17 mouse cellular contexts compared by ENCODE assay signal in genomic region chr2:30380564-30381376, GRCm38 (mm10). TPM values are rescaled to one million over a fixed set of nuclear protein-coding genes. Genes with fewer than 3 reads are reported as not detected.
DNase-seq lines count a peak whose midpoint lies in the region; ATAC-seq and TF ChIP-seq lines count a peak whose summit lies in the region.
"Had no signal": no experiment of that assay in that cellular context is flagged by ENCODE, and none has a peak within 500 bp of the region (broad histone marks: within the 10 kb centered on the region; RNA-seq: fewer than 3 reads in every experiment).

No protein-coding gene starts in this region.

- ATAC-seq in frontal cortex, adult (ENCODE audit: low TSS enrichment) = peak; percentile 41
- 0 out of 2 replicates have a peak, but pooled peaks have one; percentile 8 for ATAC-seq in lung, postnatal 0 days
- ATAC-seq in liver, embryonic 11.5 days (replicated peaks; ENCODE audit: low FRiP score) = peak; percentile 67
- no peak for ATAC-seq in stomach, postnatal 0 days (ENCODE audit: low FRiP score, low TSS enrichment)
- ATAC-seq: intestine, embryonic 15.5 days; midbrain, embryonic 15.5 days had no signal

- H3K4me3 ChIP-seq in lung, postnatal 0 days (ENCODE audit: low read depth, low read length) = no peak overlapping the region
- H3K4me3 ChIP-seq in liver, embryonic 11.5 days (ENCODE audit: low read depth, low read length) = no peak overlapping the region
- H3K4me3 ChIP-seq in stomach, postnatal 0 days (ENCODE audit: low read depth, low read length) = no peak overlapping the region
- H3K4me3 ChIP-seq: embryonic facial prominence, embryonic 10.5 days; forebrain, embryonic 12.5 days; heart, embryonic 13.5 days; hindbrain, embryonic 13.5 days; intestine, embryonic 15.5 days; limb, embryonic 15.5 days; midbrain, embryonic 15.5 days had no signal

- no peaks in the 10 kb centered on the region for H3K27me3 ChIP-seq in lung, postnatal 0 days (replicated peaks; ENCODE audit: insufficient read depth, low read length)
- H3K27me3 ChIP-seq in liver, embryonic 11.5 days (replicated peaks; ENCODE audit: control insufficient read depth, insufficient read depth, low read length) = no peaks in the 10 kb centered on the region
- H3K27me3 ChIP-seq in stomach, postnatal 0 days (ENCODE audit: control insufficient read depth, insufficient read depth, low read length) = no peaks in the 10 kb centered on the region
- H3K27me3 ChIP-seq: forebrain, embryonic 12.5 days; heart, embryonic 13.5 days; hindbrain, embryonic 13.5 days; intestine, embryonic 15.5 days; limb, embryonic 15.5 days; midbrain, embryonic 15.5 days had no signal

- H3K4me2 ChIP-seq in lung, postnatal 0 days (replicated peaks; ENCODE audit: low read depth, low read length) = no peak overlapping the region
- H3K4me2 ChIP-seq in liver, embryonic 11.5 days = peak overlapping the region; percentile 38
- no peak overlapping the region for H3K4me2 ChIP-seq in stomach, postnatal 0 days (replicated peaks; ENCODE audit: low read depth)
- H3K4me2 ChIP-seq: forebrain, embryonic 12.5 days; heart, embryonic 13.5 days; hindbrain, embryonic 13.5 days; intestine, embryonic 15.5 days; limb, embryonic 15.5 days; midbrain, embryonic 15.5 days had no signal

- 89% methylated on average over 9 of the region's 10 CpGs for WGBS in lung, postnatal 0 days
- 79% methylated on average over 10 of the region's 10 CpGs for WGBS in liver, embryonic 11.5 days
- 85% methylated on average over 10 of the region's 10 CpGs for WGBS in stomach, postnatal 0 days

- peaks cover 19% of the 10 kb centered on the region for H3K36me3 ChIP-seq in lung, postnatal 0 days (ENCODE audit: insufficient read depth, low read length)
- peaks cover 41% of the 10 kb centered on the region for H3K36me3 ChIP-seq in liver, embryonic 11.5 days (ENCODE audit: control insufficient read depth, insufficient read depth, low read length)
- peaks cover 22% of the 10 kb centered on the region for H3K36me3 ChIP-seq in stomach, postnatal 0 days (ENCODE audit: control insufficient read depth, insufficient read depth, low read length)

- no peaks in the 10 kb centered on the region for H3K4me1 ChIP-seq in lung, postnatal 0 days (ENCODE audit: insufficient read depth, low read depth, low read length)
- peaks cover 20% of the 10 kb centered on the region for H3K4me1 ChIP-seq in liver, embryonic 11.5 days (replicated peaks; ENCODE audit: control insufficient read depth, insufficient read depth, low read length)
- H3K4me1 ChIP-seq in stomach, postnatal 0 days (replicated peaks; ENCODE audit: control insufficient read depth, insufficient read depth) = no peaks in the 10 kb centered on the region
- H3K4me1 ChIP-seq: forebrain, embryonic 12.5 days; heart, embryonic 13.5 days; hindbrain, embryonic 13.5 days; intestine, embryonic 15.5 days; limb, embryonic 15.5 days; midbrain, embryonic 15.5 days had no signal

- no peaks in the 10 kb centered on the region for H3K9me3 ChIP-seq in lung, postnatal 0 days (ENCODE audit: low read length)
- no peaks in the 10 kb centered on the region for H3K9me3 ChIP-seq in liver, embryonic 11.5 days (ENCODE audit: control insufficient read depth, low read length)
- no peaks in the 10 kb centered on the region for H3K9me3 ChIP-seq in stomach, postnatal 0 days (ENCODE audit: control insufficient read depth, low read length)
- H3K9me3 ChIP-seq: embryonic facial prominence, embryonic 10.5 days; forebrain, embryonic 12.5 days; heart, embryonic 13.5 days; hindbrain, embryonic 13.5 days; intestine, embryonic 15.5 days; limb, embryonic 15.5 days; midbrain, embryonic 15.5 days had no signal

- no peak for TF ChIP-seq EP300 in lung, postnatal 0 days (IDR thresholded peaks at IDR 0.05)
- no peak for TF ChIP-seq EP300 in stomach, postnatal 0 days (optimal IDR thresholded peaks at IDR 0.05)

- no peak overlapping the region for H3K27ac ChIP-seq in lung, postnatal 0 days (ENCODE audit: low read length)
- H3K27ac ChIP-seq in liver, embryonic 11.5 days (ENCODE audit: low read depth, low read length) = peak overlapping the region; percentile 73
- H3K27ac ChIP-seq in stomach, postnatal 0 days (replicated peaks) = peak overlapping the region; percentile 61
- H3K27ac ChIP-seq: forebrain, embryonic 12.5 days; heart, embryonic 13.5 days; hindbrain, embryonic 13.5 days; intestine, embryonic 15.5 days; limb, embryonic 15.5 days; midbrain, embryonic 15.5 days had no signal

- TF ChIP-seq CTCF in lung, postnatal 0 days (IDR thresholded peaks at IDR 0.05) = no peak
- no peak for TF ChIP-seq CTCF in stomach, postnatal 0 days (IDR thresholded peaks at IDR 0.05; ENCODE audit: low read depth)

- no peak overlapping the region for H3K9ac ChIP-seq in lung, postnatal 0 days (replicated peaks; ENCODE audit: low read depth)
- peak overlapping the region; percentile 27; the same call in 1 of the 2 replicates for H3K9ac ChIP-seq in liver, embryonic 11.5 days (ENCODE audit: low read depth, low read length)
- H3K9ac ChIP-seq in stomach, postnatal 0 days (ENCODE audit: low read length) = no peak overlapping the region
- H3K9ac ChIP-seq: forebrain, embryonic 12.5 days; heart, embryonic 13.5 days; hindbrain, embryonic 13.5 days; intestine, embryonic 15.5 days; limb, embryonic 15.5 days; midbrain, embryonic 15.5 days had no signal

- no peak for DNase-seq in frontal cortex, postnatal 14 days (ENCODE audit: low spot score in 2 of 2)
- peak; percentile 3 for DNase-seq in lung, postnatal 0 days (ENCODE audit: low spot score)
- no peak for DNase-seq in lung, postnatal 10 days
- DNase-seq in liver, embryonic 11.5 days (ENCODE audit: low spot score) = no peak
- no peak for DNase-seq in stomach, postnatal 0 days (ENCODE audit: low spot score)
- no peak for DNase-seq in cerebellum, adult 9-11 months
- no peak for DNase-seq in right cerebral cortex, postnatal 4 days
- DNase-seq: cerebellum, postnatal 10 days; lung, postnatal 36 days had no signal

RNA-seq across cellular contexts. Expression of gene Dolpp1, which starts 11.3 kb away (rescaled TPM):
- 25.0 and 26.1 TPM in 2 replicates for polyA plus RNA-seq in lung, postnatal 0 days (2015; fragmentation: Nextera tagmentation; extraction: Ambion mirVana)
- polyA plus RNA-seq in liver, embryonic 11.5 days (2014; fragmentation: Nextera tagmentation; extraction: Ambion mirVana) = 37.6 and 39.9 TPM in 2 replicates
- 29.8 and 32.9 TPM in 2 replicates for polyA plus RNA-seq in stomach, postnatal 0 days (2015; fragmentation: Nextera tagmentation; extraction: Ambion mirVana)

RNA-seq across cellular contexts. Expression of gene Miga2, which starts 16.7 kb away (rescaled TPM):
- 13.8 and 14.9 TPM in 2 replicates for polyA plus RNA-seq in lung, postnatal 0 days (2015; fragmentation: Nextera tagmentation; extraction: Ambion mirVana)
- 19.7 and 21.2 TPM in 2 replicates for polyA plus RNA-seq in liver, embryonic 11.5 days (2014; fragmentation: Nextera tagmentation; extraction: Ambion mirVana)
- polyA plus RNA-seq in stomach, postnatal 0 days (2015; fragmentation: Nextera tagmentation; extraction: Ambion mirVana) = 16.8 and 17.8 TPM in 2 replicates

RNA-seq across cellular contexts. Expression of gene Sh3glb2, which starts 21.6 kb away (rescaled TPM):
- polyA plus RNA-seq in lung, postnatal 0 days (2015; fragmentation: Nextera tagmentation; extraction: Ambion mirVana) = 58.9 and 64.9 TPM in 2 replicates
- 44.0 and 48.9 TPM in 2 replicates for polyA plus RNA-seq in liver, embryonic 11.5 days (2014; fragmentation: Nextera tagmentation; extraction: Ambion mirVana)
- polyA plus RNA-seq in stomach, postnatal 0 days (2015; fragmentation: Nextera tagmentation; extraction: Ambion mirVana) = 84.9 and 102 TPM in 2 replicates

RNA-seq across cellular contexts. Expression of gene Crat, which starts 34.8 kb away (rescaled TPM):
- 36.5 and 37.4 TPM in 2 replicates for polyA plus RNA-seq in lung, postnatal 0 days (2015; fragmentation: Nextera tagmentation; extraction: Ambion mirVana)
- polyA plus RNA-seq in liver, embryonic 11.5 days (2014; fragmentation: Nextera tagmentation; extraction: Ambion mirVana) = 26.1 and 38.3 TPM in 2 replicates
- polyA plus RNA-seq in stomach, postnatal 0 days (2015; fragmentation: Nextera tagmentation; extraction: Ambion mirVana) = 22.0 and 25.9 TPM in 2 replicates

RNA-seq across cellular contexts. Expression of gene Ptpa, which starts 35.1 kb away (rescaled TPM):
- 88.0 and 93.3 TPM in 2 replicates for polyA plus RNA-seq in lung, postnatal 0 days (2015; fragmentation: Nextera tagmentation; extraction: Ambion mirVana)
- 124 and 135 TPM in 2 replicates for polyA plus RNA-seq in liver, embryonic 11.5 days (2014; fragmentation: Nextera tagmentation; extraction: Ambion mirVana)
- 76.6 and 79.6 TPM in 2 replicates for polyA plus RNA-seq in stomach, postnatal 0 days (2015; fragmentation: Nextera tagmentation; extraction: Ambion mirVana)
